Mouse (Mus musculus) left cerebral cortex, adult 2 months (tissue): ENCODE results near the gene Gvin1. TPM values are rescaled to one million over a fixed set of nuclear protein-coding genes. Genes with fewer than 3 reads are reported as not detected.
"Not testable (repeated sequence)": the region's sequence is repeated elsewhere in the genome, so short reads cannot be mapped to it uniquely, and the experiment has no call there.

Source experiments
- DNase-seq, 2 experiments: peaks; one replicate each; pipeline ENCODE4 v3.0.0; 2021 to 2022; ENCODE audit warnings: low spot score in 2 of 2, mixed read lengths in 1 of 2; ENCODE audit errors: extremely low spot score in 1 of 2
- H3K27ac ChIP-seq: fragments of 200-600 bp; 2 replicates; pipeline ENCODE4 v1.8.1; 2022
- H3K4me3 ChIP-seq: fragments of 200-600 bp; 2 replicates; pipeline ENCODE4 v1.8.1; 2022
- CTCF ChIP-seq: fragments of 200-600 bp; IDR thresholded peaks from 2 replicates; pipeline ENCODE4 v1.8.1; 2022; ENCODE audit warnings: antibody characterized with exemption, mild to moderate bottlenecking, moderate library complexity
- intact Hi-C: fragments of 180-260 bp; cut with DNase I; formaldehyde crosslinking; loops from one replicate; pipeline ENCODE4 v1.15.1; 2025
- long read RNA-seq, 2 experiments: library from polyadenylated mRNA; stranded (forward); transcript quantifications; one replicate each; pipeline ENCODE4 v2.0.0; 2021; ENCODE audit warnings: borderline mapping rate in 2 of 2
- total RNA-seq, 2 experiments: library from RNA; stranded (reverse); gene quantifications; 2 replicates each; pipeline ENCODE4 v1.2.3; 2021

Gvin1 gene
- total RNA-seq, result under 1 TPM; 0.61 to 0.91 TPM
- long read RNA-seq, experiment 1, result 0 reads
- long read RNA-seq, experiment 2, partial matches to known transcripts, result 1 of 2 reads
- long read RNA-seq, experiment 2, other reads (novel, unspliced or antisense), result 1 of 2 reads

- H3K4me3 ChIP-seq, H3K27ac ChIP-seq, DNase-seq, intact Hi-C loops: not testable (repeated sequence)
Observed at GRCm38 (mm10) chr7:106215177-106215576, at the start of gene Gvin1. Gene Gvin1, minus strand, starts transcription at chr7:106215326.

- no peak for DNase-seq
- intact Hi-C loops, result no loop called here
- no peak for TF ChIP-seq CTCF
- Histone ChIP-seq H3K27ac (no peak overlapping the region), H3K4me3 (no peak overlapping the region)
Observed at GRCm38 (mm10) chr7:106251844-106252517, 36.9 kb upstream of the Gvin1 start.

GRCm38 (mm10) chr7:106248922-106249321, 33.8 kb upstream of the Gvin1 start:
- Histone ChIP-seq H3K4me3 (no peak overlapping the region), H3K27ac (no peak overlapping the region)
- intact Hi-C loops, result no loop called here
- no peak for TF ChIP-seq CTCF
- no peak for DNase-seq

- intact Hi-C loops, result no loop called here
- no peak overlapping the region for H3K4me3 ChIP-seq
- H3K27ac ChIP-seq, result no peak overlapping the region
- no peak for DNase-seq
- TF ChIP-seq CTCF, result no peak
Observed at GRCm38 (mm10) chr7:106248245-106248644, 33.1 kb upstream of the Gvin1 start.

GRCm38 (mm10) chr7:106245601-106246000, 30.5 kb upstream of the Gvin1 start:
- Histone ChIP-seq H3K4me3 (no peak overlapping the region), H3K27ac (no peak overlapping the region)
- intact Hi-C loops, result no loop called here
- TF ChIP-seq CTCF, result no peak
- no peak for DNase-seq

- intact Hi-C loops, H3K27ac ChIP-seq, H3K4me3 ChIP-seq, DNase-seq: not testable (repeated sequence)
Observed at GRCm38 (mm10) chr7:106240484-106241275, 25.6 kb upstream of the Gvin1 start.

GRCm38 (mm10) chr7:106237192-106237465, 22.0 kb upstream of the Gvin1 start:
- TF ChIP-seq CTCF, result no peak
- DNase-seq, result no peak
- intact Hi-C loops, result no loop called here
- Histone ChIP-seq H3K27ac (no peak overlapping the region), H3K4me3 (no peak overlapping the region)

- no peak overlapping the region for H3K27ac ChIP-seq
Observed at GRCm38 (mm10) chr7:106236327-106237191, 21.4 kb upstream of the Gvin1 start.

GRCm38 (mm10) chr7:106235596-106235995, 20.5 kb upstream of the Gvin1 start:
- no peak for DNase-seq
- intact Hi-C loops, result no loop called here
- TF ChIP-seq CTCF, result no peak

More at GRCm38 (mm10) chr7:106236327-106237191, 21.4 kb upstream of the Gvin1 start:
- TF ChIP-seq CTCF, result no peak
- intact Hi-C loops, result no loop called here
- no peak for DNase-seq
- H3K4me3 ChIP-seq, result no peak overlapping the region

GRCm38 (mm10) chr7:106215910-106216309, 784 bp upstream of the Gvin1 start:
- intact Hi-C loops, result not testable (repeated sequence)

More at GRCm38 (mm10) chr7:106235596-106235995, 20.5 kb upstream of the Gvin1 start:
- H3K27ac ChIP-seq, result no peak overlapping the region
- no peak overlapping the region for H3K4me3 ChIP-seq

GRCm38 (mm10) chr7:106213770-106214169, 1.4 kb downstream of the Gvin1 start:
- H3K4me3 ChIP-seq, DNase-seq, intact Hi-C loops, H3K27ac ChIP-seq: not testable (repeated sequence)

More at GRCm38 (mm10) chr7:106215910-106216309, 784 bp upstream of the Gvin1 start:
- not testable (repeated sequence) for H3K4me3 ChIP-seq, DNase-seq, H3K27ac ChIP-seq

GRCm38 (mm10) chr7:106206630-106207029, 8.5 kb downstream of the Gvin1 start:
- peak; percentile 6; the same call in 1 of the 2 replicates for TF ChIP-seq CTCF
- H3K27ac ChIP-seq, intact Hi-C loops, DNase-seq, H3K4me3 ChIP-seq: not testable (repeated sequence)

GRCm38 (mm10) chr7:106177065-106177464, 38.1 kb downstream of the Gvin1 start:
- H3K27ac ChIP-seq, DNase-seq, intact Hi-C loops, H3K4me3 ChIP-seq: not testable (repeated sequence)

- DNase-seq, H3K27ac ChIP-seq, intact Hi-C loops, H3K4me3 ChIP-seq: not testable (repeated sequence)
Observed at GRCm38 (mm10) chr7:106145013-106145754, 69.9 kb downstream of the Gvin1 start.

- H3K27ac ChIP-seq, DNase-seq, intact Hi-C loops, H3K4me3 ChIP-seq: not testable (repeated sequence)
Observed at GRCm38 (mm10) chr7:106141128-106141895, 73.8 kb downstream of the Gvin1 start.
